Mouse (Mus musculus): ENCODE results near the gene Grk3. TPM values are rescaled to one million over a fixed set of nuclear protein-coding genes. Genes with fewer than 3 reads are reported as not detected.

The Grk3 gene
- 7.8 and 8.3 TPM in 2 replicates for polyA plus RNA-seq (2012; ENCODE audit: low replicate concordance)

GRCm38 (mm10) chr5:113015236-113016061 is at the start of gene Grk3:
Gene Grk3 (minus strand): TSS chr5:113015791.

GRCm38 (mm10) chr5:112895674-112896654 is 119.6 kb downstream of the Grk3 start, which contains the start of gene Myo18b:
Gene Myo18b (minus strand): TSS chr5:112896362.

Other genes with a start within 250 kb of the Grk3 start
- gene Myo18b, start 119.4 kb downstream of the Grk3 start, polyA plus RNA-seq (2012; ENCODE audit: low replicate concordance), result 1.0 and 2.4 TPM in 2 replicates
- 0.24 TPM in 1 of 2 replicates, not detected in the other for gene Crybb2, start 54.3 kb upstream of the Grk3 start, polyA plus RNA-seq (2012; ENCODE audit: low replicate concordance)
- gene Crybb3, start 65.8 kb upstream of the Grk3 start, polyA plus RNA-seq (2012; ENCODE audit: low replicate concordance), result 0.26 TPM in 1 of 2 replicates, not detected in the other
- 2.2 and 3.3 TPM in 2 replicates for gene 2900026A02Rik, start 205.4 kb upstream of the Grk3 start, polyA plus RNA-seq (2012; ENCODE audit: low replicate concordance)
- not detected in 2 replicates for gene Tmem211, start 211.1 kb upstream of the Grk3 start, polyA plus RNA-seq (2012; ENCODE audit: low replicate concordance)

Data from hematopoietic multipotent progenitor cell, adult 10-12 weeks (in vitro differentiated cells).